Mouse (Mus musculus) intestine, postnatal 0 days (tissue): ENCODE measurements around the gene Dusp13. TPM values are rescaled to one million over a fixed set of nuclear protein-coding genes. Genes with fewer than 3 reads are reported as not detected.

ENCODE experiments used
- ATAC-seq: fragments of 200-750 bp; cut with Nextera tagmentation; 2 replicates; pipeline ENCODE4 v1.8.0; 2017; ENCODE audit warnings: mild to moderate bottlenecking, moderate TSS enrichment, moderate library complexity
- H3K27ac ChIP-seq: fragments of 300-500 bp; sonication (generic); 2 replicates; pipeline ENCODE4 v1.5.1; 2014; ENCODE audit warnings: mild to moderate bottlenecking, low read depth, low read length, moderate library complexity
- H3K27me3 ChIP-seq: fragments of 300-500 bp; sonication (generic); replicated peaks from 2 replicates; pipeline ENCODE4 v1.6.1; 2014; ENCODE audit warnings: low read length, mixed read lengths; ENCODE audit not compliant: control insufficient read depth, insufficient read depth
- H3K36me3 ChIP-seq: fragments of 300-500 bp; sonication (generic); 2 replicates; pipeline ENCODE4 v1.6.1; 2014; ENCODE audit warnings: mild to moderate bottlenecking, moderate library complexity; ENCODE audit not compliant: control insufficient read depth, insufficient read depth
- H3K4me1 ChIP-seq: fragments of 300-500 bp; sonication (generic); replicated peaks from 2 replicates; pipeline ENCODE4 v1.6.1; 2014; ENCODE audit warnings: antibody characterized with exemption, low read length, mixed read lengths; ENCODE audit not compliant: control insufficient read depth, insufficient read depth
- H3K4me2 ChIP-seq: fragments of 300-500 bp; sonication (generic); replicated peaks from 2 replicates; pipeline ENCODE4 v1.6.1; 2014; ENCODE audit warnings: low read depth, mild to moderate bottlenecking, moderate library complexity
- H3K4me3 ChIP-seq: fragments of 300-500 bp; sonication (generic); 2 replicates; pipeline ENCODE4 v1.5.1; 2014; ENCODE audit warnings: low read depth, low read length
- H3K9ac ChIP-seq: fragments of 300-500 bp; sonication (generic); 2 replicates; pipeline ENCODE4 v1.6.1; 2014; ENCODE audit warnings: mild to moderate bottlenecking, low read depth, low read length
- H3K9me3 ChIP-seq: fragments of 300-500 bp; sonication (generic); 2 replicates; pipeline ENCODE4 v1.6.1; 2016; ENCODE audit warnings: mixed run types; ENCODE audit not compliant: control insufficient read depth
- CTCF ChIP-seq: sonication (generic); IDR thresholded peaks from 2 replicates; pipeline ENCODE4 v1.5.1; 2016; ENCODE audit warnings: low read depth, mild to moderate bottlenecking, control low read depth, antibody characterized with exemption, moderate library complexity
- WGBS: fragments of 180-500 bp; shearing (Covaris S2); extraction: QIAGEN DNeasy Blood & Tissue Kit; methylation state at CpG from one replicate; pipeline ENCODE4 v1.1.7; 2014; 5-methylcytosine and 5-hydroxymethylcytosine counted together
- polyA plus RNA-seq: library from polyadenylated mRNA; unstranded; fragments of >200 nt; fragmentation: Nextera tagmentation; extraction: Ambion mirVana; gene quantifications from 2 replicates; pipeline ENCODE4 v1.2.1, GENCODE M21; 2015

Dusp13 gene
- polyA plus RNA-seq, 1 experiment from 2014 or later: 0.17 TPM

DNA sequence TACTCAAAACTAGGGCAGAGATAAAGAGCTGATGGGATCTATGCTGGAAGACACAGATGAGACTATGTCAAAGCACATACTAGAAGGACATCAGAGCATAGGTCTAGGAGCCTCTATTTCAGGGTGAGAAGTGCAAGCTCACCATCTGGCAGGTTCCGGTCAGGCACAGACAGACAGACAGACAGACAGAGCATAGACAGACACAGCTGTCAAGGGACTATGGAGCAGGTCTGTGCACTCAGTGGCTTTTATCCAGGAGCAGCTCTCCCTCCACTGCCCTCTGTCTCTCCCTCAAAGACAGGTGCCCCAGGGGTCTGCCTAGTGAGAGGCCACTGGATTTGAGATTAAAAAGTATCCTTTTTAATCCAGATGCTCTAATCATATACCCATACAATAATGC, 6.8 kb downstream of the Dusp13 start:
- Histone ChIP-seq H3K27me3 (no peaks in the 10 kb centered on the region), H3K36me3 (no peaks in the 10 kb centered on the region), H3K4me3 (no peak overlapping the region), H3K9ac (no peak overlapping the region), H3K4me1 (no peaks in the 10 kb centered on the region), H3K27ac (no peak overlapping the region), H3K9me3 (no peaks in the 10 kb centered on the region), H3K4me2 (no peak overlapping the region)
- no peak for TF ChIP-seq CTCF
- 84% methylated on average over 1 of the region's 1 CpGs for WGBS
- no peak for ATAC-seq

DNA sequence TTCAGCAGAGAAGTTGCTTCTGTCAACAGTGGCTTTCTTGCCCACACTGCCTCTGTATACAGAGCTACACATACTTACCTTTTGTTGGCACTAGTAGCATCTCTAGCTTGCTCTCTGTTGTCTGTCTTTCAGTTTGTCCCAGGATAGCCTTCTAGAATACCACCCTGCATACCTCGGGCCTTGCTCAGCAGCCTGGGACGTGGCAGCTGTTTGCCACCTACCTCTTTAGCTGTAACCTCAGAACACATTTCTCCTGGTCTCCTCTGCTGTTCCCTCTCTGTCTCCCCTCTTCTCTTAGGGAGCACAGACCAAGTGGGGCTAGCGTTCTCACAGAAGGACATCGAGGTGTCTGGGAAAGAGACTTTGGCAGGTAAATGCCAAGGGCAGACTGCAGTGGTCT, 8.5 kb downstream of the Dusp13 start:
- no peak overlapping the region for H3K4me2 ChIP-seq
- H3K36me3 ChIP-seq: no peaks in the 10 kb centered on the region
- 91% methylated on average over 4 of the region's 4 CpGs for WGBS
- no peak overlapping the region for H3K4me3 ChIP-seq
- no peak overlapping the region for H3K27ac ChIP-seq
- no peaks in the 10 kb centered on the region for H3K27me3 ChIP-seq
- TF ChIP-seq CTCF: no peak
- H3K9ac ChIP-seq: no peak overlapping the region
- no peak for ATAC-seq
- H3K4me1 ChIP-seq: no peaks in the 10 kb centered on the region
- no peaks in the 10 kb centered on the region for H3K9me3 ChIP-seq

DNA sequence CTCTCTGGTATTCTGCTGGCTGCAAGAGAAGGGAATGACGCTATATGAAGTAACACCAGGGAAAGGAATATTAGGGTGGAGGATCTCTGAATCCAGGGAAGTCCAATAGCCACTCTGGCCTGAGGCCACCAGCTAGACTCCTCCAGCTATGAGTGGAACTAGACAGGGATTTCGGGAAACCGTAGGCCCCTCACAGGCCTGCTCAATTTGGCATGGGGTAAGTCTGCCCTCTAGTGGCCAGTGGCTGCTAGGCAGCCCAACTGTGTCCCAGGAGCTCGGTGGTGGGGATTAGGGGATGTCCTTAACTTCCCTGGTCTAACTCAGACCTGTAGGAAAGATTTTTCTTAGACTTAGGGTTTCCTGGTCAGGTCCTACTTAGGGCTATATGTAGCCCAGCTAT, 9.2 kb downstream of the Dusp13 start:
- ATAC-seq: no peak

DNA sequence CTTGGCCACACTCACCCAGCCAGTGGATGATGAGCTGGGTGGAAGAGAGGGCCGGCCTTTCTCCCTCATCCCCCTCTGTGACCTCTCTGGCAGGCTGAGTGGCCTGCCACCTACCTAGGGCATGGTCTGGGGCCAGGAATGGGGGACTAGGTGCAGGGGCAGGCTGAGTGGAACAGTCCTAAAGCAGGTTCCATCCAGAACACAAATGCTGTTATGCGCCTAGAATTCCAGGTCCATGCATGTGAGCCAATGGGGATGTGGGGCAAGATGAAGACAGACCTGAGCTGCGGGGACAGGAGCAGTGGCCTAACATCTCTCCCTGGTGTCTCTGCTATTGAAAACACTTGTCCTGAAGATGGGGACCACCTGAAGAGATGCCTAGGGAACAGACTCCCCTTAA, 9.7 kb downstream of the Dusp13 start:
- no peak for ATAC-seq
- no peak overlapping the region for H3K4me2 ChIP-seq
- H3K27me3 ChIP-seq: no peaks in the 10 kb centered on the region
- WGBS: 85% methylated on average over 3 of the region's 3 CpGs
- H3K9me3 ChIP-seq: no peaks in the 10 kb centered on the region
- no peak overlapping the region for H3K27ac ChIP-seq
- H3K4me1 ChIP-seq: no peaks in the 10 kb centered on the region
- no peak for TF ChIP-seq CTCF
- H3K9ac ChIP-seq: no peak overlapping the region
- no peak overlapping the region for H3K4me3 ChIP-seq
- H3K36me3 ChIP-seq: no peaks in the 10 kb centered on the region

More for the DNA sequence above, 9.2 kb downstream of the Dusp13 start:
- no peak overlapping the region for H3K9ac ChIP-seq
- H3K36me3 ChIP-seq: no peaks in the 10 kb centered on the region
- no peaks in the 10 kb centered on the region for H3K9me3 ChIP-seq
- no peak overlapping the region for H3K4me2 ChIP-seq
- no peaks in the 10 kb centered on the region for H3K27me3 ChIP-seq
- no peak overlapping the region for H3K4me3 ChIP-seq
- H3K4me1 ChIP-seq: no peaks in the 10 kb centered on the region
- WGBS: 20% methylated on average over 4 of the region's 4 CpGs
- no peak overlapping the region for H3K27ac ChIP-seq
- TF ChIP-seq CTCF: peak; percentile 98

DNA sequence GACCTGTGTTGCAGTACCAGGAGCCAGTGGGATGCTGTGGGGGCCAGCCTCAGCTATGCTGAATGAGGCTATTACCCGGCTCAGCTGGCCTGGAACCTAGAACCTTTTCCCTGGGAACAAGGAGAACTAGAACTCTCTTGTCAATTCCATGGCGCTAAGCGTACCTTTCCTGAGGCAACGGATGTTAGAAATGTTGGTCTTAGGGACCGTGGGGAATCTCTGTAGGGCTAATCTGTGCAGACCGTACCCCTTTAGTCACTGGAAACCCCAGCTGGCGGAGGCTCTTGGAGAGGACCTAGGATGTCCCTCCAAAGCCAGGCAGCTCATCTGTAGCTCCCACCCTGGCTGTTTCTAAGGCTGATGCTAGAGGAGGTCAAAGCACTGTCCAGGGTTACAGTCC, 10.6 kb downstream of the Dusp13 start:
- H3K27me3 ChIP-seq: no peaks in the 10 kb centered on the region
- no peaks in the 10 kb centered on the region for H3K36me3 ChIP-seq
- no peaks in the 10 kb centered on the region for H3K4me1 ChIP-seq
- WGBS: 90% methylated on average over 7 of the region's 7 CpGs
- ATAC-seq: no peak
- no peak overlapping the region for H3K4me3 ChIP-seq
- no peak overlapping the region for H3K27ac ChIP-seq
- H3K4me2 ChIP-seq: no peak overlapping the region
- no peak overlapping the region for H3K9ac ChIP-seq
- no peaks in the 10 kb centered on the region for H3K9me3 ChIP-seq
- TF ChIP-seq CTCF: no peak

DNA sequence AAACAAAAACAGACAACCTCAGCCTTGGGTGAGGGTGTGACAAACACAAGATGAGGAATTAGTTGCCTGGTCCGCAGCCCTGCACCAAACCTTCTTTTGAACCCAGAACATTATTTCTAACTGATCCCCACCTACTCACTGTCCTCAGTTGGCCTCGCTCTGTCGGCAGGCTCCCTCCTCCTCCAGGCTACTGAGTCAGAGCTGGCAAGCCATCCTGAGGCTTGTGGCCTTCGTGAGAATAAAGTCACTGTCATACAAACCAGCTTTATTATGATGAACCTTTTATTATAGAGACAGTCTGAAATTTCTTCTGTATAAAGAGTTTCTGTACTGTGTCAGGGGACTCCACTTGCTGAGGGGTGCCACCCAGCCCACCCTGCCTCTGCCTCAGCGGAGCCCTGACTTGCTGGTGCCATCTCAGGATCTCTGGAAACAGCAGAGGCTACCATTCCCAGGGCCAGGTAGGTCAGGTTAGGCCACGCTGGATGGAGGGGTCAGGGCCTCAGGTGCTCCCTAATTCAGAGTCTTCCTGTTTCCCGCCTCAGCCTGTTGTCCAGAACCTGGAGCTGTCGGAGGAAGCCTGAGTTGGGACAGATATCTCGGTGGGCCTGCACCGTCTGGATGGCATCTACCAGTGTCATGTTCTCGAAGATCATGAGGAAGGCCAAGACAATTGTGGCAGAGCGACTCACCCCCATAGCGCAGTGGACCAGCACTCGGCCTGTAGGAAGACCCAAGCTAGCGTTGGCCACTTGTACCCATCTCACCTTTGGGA, 17.7 kb downstream of the Dusp13 start:
- Histone ChIP-seq H3K27me3 (no peaks in the 10 kb centered on the region), H3K9me3 (no peaks in the 10 kb centered on the region), H3K36me3 (no peaks in the 10 kb centered on the region), H3K9ac (no peak overlapping the region), H3K27ac (no peak overlapping the region), H3K4me2 (no peak overlapping the region), H3K4me3 (no peak overlapping the region), H3K4me1 (no peaks in the 10 kb centered on the region)
- WGBS: 92% methylated on average over 15 of the region's 15 CpGs
- no peak for TF ChIP-seq CTCF
- ATAC-seq: no peak
